Mouse (Mus musculus): ENCODE measurements around the gene Nr1i3.

Nr1i3 gene

DNA sequence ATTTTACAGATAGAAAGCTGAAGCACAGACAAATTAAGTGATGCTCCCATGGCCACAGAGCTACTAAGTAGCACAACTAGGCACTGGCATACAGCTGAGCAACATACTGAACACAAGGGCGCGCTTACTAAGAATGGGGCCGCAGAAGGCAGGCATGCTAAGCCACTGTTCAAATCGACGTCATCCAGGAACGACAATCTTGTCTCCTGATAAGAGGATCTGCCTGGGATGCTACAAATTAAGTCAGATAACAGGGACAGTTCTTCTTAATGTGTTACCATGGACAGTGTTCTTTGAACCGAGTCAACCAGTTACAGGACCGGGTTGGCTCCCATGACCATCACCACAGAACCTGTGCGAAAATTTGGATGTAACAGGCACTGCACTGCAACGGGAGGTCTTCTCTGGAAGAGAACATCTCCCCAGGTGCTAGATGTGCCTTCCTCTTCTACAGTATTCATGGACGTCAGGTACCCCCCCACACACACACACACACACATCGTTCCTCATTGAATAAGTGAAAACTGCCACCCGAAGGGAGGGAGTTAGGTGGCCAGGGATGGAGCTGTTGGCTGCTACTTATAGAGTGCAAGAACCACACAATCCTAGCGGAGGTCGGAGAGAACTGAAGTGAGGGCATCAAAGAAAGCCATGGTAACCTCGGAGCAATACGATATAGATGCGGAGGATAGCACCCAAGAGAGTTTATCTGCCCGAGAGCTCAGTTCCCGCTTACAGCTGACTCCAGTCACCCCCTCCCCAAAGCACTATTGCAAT is 18.5 kb upstream of the Nr1i3 start:
- DNase-seq (ENCODE audit: low read depth, low spot score) = no peak

DNA sequence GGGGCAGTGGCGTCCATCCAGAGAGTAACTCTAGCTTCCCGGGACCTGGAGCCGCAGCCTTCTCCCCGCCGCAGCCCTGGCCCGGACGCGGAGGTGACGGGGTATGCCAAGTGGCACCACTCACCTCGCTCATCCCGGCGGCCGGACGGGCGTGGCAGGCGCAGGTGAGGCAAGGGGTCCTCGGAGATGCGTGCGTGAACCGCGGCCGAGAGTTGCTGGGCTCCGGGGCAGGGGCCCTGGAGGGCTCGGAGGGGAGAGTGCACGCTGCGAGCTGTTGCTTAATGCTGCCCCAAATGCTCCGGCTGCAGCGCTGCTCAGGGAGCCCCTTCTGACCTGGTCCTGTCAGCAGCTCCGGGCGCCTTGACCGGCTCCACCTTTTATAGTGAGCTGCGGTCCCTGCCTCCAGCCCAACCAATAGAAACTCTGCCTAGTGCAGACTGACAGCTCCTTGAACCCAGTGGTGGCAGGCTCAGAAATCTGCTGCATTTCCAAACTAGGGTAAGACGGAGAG is 17.8 kb upstream of the Nr1i3 start, which contains the start of gene Pcp4l1:
TSS of gene Pcp4l1 (minus strand) at position 382 of the 511 bp plus-strand sequence.
- peak; percentile 54 for DNase-seq (ENCODE audit: low read depth, low spot score)

DNA sequence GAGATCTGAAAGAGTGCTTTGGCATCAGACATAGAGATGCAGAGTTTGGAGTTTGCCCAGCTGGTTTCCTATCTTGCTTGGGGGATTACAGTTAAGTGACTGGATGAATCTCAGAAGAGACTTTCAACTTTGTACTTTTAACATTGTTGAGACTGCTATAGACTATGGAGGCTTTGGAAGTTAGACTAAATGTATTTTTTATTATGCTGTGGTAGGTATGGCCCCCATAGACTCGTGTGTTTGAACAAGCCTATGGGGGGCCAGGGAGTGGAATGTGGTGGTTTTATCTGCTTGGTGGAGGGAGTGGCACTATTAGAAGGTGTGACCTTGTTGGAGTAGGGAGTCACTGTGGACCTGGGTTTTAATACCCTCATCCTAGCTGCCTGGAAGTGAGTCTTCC is 14.2 kb upstream of the Nr1i3 start:
- no peak for DNase-seq (ENCODE audit: low read depth, low spot score)

DNA sequence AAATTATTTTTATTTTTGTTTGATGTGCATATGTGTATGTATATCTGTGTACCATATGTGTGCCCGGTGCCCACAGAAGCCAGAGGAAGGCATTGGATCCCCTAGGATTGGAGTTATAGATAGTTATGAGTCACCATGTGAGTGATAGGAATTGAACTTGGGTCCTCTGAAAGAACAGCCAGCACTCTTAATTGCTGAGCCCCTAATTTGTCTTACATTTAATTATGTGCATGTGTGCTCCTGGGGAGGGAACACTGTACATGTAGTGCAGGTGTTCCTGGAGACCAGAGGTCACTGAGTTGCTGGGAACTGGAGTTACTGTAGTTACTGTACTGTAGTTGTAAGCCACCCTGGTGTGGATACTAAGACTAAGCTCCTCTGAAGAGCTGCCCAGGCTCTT is 13.0 kb upstream of the Nr1i3 start:
- DNase-seq (ENCODE audit: low read depth, low spot score) = no peak

DNA sequence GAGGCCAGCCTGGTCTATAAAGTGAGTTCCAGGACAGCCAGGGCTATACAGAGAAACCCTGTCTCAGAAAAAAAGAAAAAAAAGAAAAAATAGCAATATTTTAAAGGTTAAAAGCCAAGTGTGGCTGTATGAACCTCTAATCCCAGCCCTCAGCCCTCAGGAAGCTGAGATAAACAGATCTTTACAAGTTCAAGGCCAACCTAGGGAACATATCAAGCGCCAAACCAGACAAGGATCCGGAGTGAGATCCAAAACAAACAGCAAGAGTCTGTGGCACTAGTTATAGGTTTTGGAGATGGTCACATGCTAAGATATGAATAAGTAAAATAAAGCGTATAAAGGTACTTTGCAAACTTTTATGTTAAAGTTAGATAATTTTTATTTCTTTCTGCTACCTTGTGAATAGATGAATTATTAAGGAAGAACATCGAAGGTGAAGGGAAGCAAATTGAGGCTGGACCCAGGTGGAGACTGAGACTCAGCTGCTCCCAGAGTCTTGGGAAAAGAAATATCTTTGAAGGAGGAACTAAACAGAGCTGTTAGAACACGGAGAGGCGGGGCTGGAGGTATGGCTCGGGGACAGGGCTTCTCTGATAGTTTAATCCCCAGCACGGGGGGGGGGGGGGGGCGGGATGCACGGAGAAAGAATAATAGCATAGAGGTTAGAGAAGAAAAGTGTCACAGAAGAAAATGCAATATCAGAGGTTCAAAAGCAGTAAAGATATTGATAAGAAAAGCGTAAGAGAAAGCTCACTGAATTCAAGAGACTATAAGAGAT is 10.1 kb upstream of the Nr1i3 start:
- DNase-seq (ENCODE audit: low read depth, low spot score) = no peak

DNA sequence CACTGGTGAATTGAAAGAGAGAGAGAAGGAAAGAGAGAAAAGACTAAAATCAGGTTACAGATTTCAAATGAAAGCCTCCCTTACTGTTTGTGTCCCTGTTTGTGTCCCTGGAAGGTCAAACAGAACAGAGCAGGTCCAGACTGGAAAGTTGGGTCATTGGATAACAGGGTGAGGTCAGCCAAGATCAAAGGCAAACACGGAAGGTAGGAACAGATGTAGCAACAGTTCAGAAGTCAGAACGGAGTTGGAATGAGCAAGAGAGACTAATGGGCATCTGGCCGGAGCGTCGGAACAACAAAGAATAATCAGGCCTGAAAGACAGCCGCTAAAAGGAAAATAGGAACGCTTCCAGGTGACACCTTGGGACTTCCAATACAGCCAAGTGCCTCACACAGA is 9.5 kb upstream of the Nr1i3 start:
- DNase-seq (ENCODE audit: low read depth, low spot score) = no peak

DNA sequence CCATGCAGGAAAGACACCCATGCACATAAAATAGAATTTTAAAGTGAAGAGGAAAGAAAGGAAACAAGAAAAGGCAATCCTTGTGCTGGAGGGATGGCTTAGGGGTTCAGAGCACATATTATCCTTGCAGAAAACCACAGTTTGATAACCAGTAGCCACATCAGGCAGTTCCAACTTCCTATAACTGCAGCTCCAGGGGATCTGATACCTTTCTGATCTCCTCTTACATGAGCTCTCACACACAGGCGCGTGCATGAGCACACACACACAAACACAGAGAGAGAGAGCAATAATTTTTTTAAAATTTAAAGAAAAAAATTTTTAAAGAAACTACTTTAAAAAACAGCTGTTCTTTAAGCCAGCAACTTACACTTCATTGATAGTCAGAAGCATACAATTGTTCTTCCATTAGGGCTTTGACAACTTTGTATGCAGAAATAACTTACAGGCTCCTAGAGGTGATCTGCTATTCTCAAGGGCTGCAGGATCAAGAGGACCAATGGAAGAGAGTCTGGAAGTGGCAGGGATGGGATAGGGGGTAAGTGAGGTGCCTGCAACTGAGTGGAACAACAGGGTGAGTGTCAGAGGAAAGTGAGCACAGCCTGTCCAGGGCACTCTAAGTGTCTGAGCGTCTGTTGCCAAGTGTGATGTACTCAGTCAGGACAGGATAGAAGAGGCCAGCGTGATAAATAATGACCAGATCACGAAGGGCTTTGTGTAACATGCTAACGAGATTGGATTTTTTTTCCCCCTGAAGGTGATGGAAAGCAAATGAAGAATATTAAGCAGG is 7.9 kb upstream of the Nr1i3 start:
- no peak for DNase-seq (ENCODE audit: low read depth, low spot score)

DNA sequence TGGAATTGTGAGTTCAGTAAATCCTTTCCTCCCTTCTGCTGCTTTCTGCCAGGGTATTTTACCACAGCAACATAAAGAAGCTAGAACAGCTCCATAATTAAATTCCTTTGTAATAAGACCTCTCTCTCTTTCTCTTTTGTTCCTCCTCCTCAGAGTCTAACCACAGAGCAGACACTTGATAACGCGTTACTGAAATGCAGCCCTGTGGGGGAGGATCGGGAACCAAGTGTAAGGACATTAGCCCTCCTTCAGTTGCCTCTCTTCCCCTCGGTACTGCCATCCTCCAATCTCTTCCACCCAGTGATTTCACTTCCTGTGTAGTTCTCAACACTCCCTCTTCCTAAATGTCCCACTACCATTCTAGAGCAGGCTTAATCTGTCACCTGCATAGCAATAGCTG is 4.4 kb upstream of the Nr1i3 start:
- DNase-seq (ENCODE audit: low read depth, low spot score) = no peak

DNA sequence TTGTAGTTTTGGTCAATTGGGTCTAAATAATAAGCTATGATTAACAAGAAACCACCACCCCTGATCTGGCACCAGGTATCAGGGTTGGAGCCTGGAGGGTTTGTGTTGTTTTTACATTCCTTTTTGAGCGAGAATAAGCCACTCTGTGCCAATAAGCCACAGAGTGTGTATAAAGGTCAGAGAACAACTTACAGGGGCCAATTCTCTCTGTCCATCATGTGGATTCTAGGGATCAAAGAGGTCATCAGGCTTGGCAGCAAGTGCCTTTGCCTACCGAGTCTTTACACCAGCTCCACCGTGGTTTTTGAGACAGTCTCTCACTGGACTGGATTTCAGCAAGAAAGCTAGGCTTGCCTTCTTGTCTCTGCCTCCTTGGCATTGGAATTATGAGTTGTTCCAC is 916 bp upstream of the Nr1i3 start:
- no peak for DNase-seq (ENCODE audit: low read depth, low spot score)

DNA sequence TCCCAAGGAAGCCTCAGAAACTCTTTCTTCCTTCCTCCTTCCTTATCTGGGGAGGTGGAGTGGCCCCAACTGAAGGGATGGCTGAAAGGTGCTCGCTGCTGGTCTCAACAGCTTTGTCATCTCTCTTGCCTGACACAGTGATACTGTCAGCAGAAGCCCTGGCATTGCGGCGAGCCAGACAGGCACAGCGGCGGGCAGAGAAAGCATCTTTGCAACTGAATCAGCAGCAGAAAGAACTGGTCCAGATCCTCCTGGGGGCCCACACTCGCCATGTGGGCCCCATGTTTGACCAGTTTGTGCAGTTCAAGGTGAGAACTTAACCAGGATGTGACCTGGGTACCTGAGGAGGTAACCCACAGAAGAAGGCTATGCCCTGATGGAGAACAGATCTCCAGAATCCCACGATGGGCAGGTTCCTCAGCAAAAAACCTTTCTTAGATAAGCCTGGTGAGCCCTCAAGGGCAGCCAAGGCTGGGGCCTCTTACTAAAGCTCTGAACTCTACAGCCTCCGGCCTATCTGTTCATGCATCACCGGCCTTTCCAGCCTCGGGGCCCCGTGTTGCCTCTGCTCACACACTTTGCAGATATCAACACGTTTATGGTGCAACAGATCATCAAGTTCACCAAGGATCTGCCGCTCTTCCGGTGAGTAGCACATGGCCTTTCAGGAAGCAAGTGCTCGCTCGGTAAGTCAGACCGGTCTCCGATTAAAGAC is 2.6 kb downstream of the Nr1i3 start:
- DNase-seq (ENCODE audit: low read depth, low spot score) = no peak

DNA sequence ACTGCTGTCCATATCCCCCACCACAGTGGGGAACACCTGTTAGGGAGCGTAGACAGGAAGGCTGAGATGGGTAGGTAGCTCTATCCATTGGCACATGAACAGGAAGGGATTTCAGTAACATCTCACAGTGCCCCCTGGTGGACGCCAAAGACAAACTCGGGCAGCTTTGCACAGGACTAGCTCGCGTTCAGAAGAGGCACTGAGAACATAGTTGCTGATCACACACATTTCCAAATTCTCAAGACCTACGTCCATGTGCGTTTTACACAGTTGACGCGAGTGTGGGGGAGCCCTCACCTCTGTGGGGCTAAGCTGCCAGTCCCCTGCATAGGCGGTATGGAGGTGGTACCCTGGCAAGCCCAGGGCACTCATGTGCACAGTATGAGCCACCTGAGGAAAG is 7.1 kb downstream of the Nr1i3 start:
- peak; percentile 87 for DNase-seq (ENCODE audit: low read depth, low spot score)

DNA sequence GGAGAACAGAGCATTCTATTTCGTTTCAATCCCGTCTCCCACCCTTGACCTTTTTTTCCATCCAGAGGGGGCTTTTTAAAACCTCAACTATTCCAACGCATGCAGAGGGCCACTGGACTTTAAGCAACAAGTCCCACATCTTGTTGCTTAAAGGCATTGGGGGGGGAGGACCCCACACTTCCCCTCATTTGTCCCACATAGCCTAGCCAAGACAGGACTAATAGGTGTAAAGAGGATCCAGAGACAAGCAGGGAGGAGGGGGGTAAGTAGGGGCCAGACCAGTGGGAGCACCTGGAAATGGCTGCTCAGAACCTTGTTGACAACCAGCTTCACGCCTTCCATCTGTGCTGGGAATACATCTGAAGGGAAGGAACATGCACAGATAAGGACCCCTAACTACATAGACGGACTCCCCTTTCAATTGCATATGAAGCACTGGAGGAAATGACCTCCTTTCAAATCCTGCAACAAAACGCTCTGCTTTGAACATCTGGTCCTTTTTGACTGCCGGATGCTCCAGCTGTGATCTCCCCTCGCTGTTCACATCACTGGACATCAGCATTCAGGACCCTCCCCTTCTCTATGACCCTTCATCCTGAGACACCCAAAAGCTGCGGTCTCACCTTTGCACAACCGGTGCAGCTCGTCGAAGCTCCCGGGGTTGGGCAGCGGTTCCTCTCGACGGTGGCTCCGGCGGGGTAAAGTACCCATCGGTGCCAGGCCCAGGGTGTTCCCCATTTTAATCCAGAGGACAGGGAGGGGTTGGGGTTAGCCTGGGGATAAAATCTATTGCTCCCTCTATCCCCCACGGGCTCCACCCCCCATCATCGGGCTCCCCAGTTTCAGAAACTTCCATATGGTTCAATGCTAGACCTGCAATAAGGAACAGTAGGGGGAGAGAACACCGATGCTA is 7.8 kb downstream of the Nr1i3 start:
- no peak for DNase-seq (ENCODE audit: low read depth, low spot score)

DNA sequence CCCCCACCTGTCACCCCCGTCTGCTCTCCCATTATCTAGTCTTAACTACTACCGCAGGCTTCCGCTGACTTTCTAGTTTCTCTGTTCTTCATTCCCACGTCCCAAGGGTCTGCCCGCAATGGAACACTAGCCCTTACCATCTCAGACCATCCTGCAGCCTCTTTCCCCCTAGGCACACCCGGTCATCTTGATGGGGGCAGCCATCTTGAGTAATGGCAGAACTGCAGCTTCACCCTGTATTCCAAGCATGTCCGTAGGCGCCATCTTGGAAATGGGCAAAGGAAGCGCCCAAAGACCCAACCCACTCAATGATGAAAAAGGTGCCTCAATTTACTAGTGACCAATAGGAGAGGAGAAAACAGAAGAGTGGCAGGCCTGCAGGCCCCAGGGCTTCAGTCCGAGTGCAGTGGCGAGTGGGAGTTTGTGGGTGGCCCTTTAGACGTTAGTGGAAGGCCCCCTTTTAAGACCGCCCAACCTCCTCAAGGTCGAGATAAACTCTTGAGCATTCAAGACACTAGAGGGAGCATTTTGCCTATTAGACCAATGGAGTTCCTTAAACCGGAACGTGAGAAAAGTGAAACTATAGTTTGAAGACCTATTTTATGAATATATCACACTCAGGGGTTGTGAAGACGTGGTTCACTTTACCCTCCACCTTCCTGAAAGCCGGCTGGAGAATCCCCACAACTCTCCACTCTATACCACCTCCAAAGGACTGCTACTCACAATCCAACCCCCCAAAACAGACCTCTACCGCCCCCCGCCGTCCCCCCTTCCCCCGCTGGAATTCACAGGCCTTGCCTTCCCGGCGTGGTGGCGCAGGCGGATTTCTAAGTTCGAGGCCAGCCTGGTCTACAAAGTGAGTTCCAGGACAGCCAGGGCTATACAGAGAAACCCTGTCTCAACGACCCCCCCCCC is 8.7 kb downstream of the Nr1i3 start, which contains the start of gene Tomm40l:
TSS of gene Tomm40l (minus strand) at position 277 of the 918 bp plus-strand sequence.
- peak; percentile 96 for DNase-seq (ENCODE audit: low read depth, low spot score)

DNA sequence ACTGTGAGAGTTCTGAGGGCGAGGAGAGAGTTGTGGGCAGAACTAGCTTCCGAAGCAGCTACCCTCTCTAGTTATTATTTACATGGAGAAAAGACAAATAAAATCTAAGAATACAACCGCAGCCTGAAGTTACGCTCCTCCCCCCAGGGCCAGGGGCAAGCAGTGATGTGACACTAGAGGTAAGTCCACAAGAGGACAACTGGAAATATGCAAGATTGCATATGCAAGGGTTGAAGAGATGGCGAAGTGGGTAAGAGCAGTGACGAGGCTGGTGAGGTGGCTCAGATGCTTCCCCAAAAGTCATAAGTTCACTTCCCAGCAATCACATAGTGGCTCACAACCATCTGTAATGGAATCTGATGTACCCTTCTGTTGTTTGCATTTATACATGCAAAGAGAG is 9.4 kb downstream of the Nr1i3 start:
- DNase-seq (ENCODE audit: low read depth, low spot score) = no peak

DNA sequence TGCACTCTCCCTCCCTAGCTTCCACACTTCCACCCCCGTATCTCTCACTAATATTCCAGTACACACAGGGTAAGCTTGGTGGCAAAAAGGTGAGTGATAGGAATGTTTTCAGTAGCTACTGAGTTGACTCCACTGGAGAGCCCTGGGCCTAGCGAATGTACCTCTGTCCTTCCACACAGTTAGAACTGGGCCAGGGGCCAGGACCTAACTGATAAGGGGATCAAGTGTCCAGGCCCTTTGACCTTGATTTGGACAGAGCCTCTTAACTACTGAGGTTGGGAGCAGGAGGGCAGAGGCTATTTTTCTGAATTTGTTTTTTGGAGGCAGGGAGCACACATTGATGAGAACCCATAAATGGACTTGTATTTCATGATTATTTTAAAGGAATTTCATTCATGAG is 10.0 kb downstream of the Nr1i3 start:
- no peak for DNase-seq (ENCODE audit: low read depth, low spot score)

DNA sequence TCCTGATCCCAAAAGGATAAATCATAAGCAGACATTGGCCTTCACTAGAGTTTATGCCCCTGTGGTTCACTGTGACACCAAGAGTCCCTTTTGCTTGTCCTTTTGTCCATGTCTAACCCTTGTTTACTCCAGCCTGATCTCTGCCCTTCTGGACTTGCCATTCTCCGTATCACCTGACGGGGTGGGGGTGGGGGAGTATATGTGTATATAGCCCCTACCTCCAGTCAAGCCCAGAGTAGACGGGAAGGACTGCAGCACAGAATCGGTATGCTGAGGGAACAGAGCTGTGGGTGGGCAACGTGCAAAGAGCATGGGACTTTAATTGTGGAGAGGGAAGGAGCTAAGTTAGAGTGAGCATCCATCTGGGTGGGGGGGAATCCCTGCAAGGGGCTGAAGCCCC is 11.1 kb downstream of the Nr1i3 start, which contains the start of gene Apoa2:
TSS of gene Apoa2 (plus strand) at position 198 of the 400 bp plus-strand sequence.
- no peak for DNase-seq (ENCODE audit: low read depth, low spot score)

DNA sequence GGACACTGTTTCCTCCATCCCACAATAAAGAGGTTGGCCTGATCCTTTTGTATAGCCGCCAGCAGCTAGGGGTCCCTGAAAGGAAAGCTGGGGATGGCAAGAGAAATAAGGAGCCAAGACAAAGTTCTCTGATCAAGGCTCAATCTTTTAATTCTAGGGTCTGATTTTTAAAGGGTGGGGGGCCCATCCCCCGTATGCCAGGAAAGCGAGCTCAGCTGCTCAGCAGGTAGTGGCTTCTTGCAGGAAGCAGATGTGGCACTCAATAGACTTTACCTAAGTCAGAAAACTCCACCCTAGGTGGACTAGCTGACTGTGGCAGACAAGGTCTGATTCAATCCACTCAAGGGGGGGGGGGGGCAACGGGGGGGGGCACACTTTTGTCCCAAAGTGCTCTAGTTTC is 13.0 kb downstream of the Nr1i3 start:
- no peak for DNase-seq (ENCODE audit: low read depth, low spot score)

DNA sequence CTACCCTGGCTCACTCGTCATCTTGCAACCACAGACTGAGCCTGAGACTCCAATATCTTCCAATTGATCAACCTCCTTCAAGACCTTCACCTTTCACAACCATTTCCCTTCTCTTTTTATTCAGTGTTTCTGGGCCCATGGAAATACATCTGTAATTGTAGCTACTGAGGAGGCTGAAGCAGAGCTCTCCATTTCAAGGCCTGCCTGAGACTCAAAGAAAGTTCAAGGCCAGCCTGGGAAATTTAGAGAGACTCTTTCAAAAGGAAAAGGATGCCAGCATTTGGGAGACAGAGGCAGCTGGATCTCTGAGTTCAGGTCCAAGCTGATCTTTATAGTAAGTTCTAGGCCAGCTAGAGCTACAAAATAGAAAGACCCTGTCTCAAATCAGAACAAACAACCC is 14.1 kb downstream of the Nr1i3 start:
- no peak for DNase-seq (ENCODE audit: low read depth, low spot score)

DNA sequence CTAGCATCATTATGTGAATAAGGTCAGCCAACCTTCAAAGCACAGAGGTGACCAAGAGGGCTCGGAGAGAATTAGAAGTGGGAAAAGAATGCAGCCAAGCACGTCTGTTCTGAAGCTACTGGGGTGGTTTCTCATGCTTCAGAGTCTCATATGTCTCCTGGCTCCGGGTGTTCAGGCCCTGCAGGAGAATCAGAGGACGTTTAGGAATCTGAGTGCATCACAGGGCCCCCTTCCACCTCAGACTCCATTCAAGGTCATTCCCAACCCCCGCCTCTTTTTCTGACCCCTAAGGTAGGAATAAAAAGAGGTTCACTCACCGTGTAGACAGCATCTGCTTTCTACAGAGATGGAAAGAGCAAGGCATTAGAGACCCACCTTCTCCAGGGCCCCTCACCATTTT is 16.0 kb downstream of the Nr1i3 start:
- DNase-seq (ENCODE audit: low read depth, low spot score) = no peak
